ENCODE assay signal across 7 mouse cellular contexts in genomic region chr4:141958614-141959375, GRCm38 (mm10). TPM values are rescaled to one million over a fixed set of nuclear protein-coding genes. Genes with fewer than 3 reads are reported as not detected.
DNase-seq lines count a peak whose midpoint lies in the region; ATAC-seq lines count a peak whose summit lies in the region.

No protein-coding gene starts in this region.

- H3K9me3 ChIP-seq in forebrain, embryonic 13.5 days (replicated peaks), result peaks cover 10% of the 10 kb centered on the region
- peaks cover 8% of the 10 kb centered on the region; the same call in 1 of the 2 replicates for H3K9me3 ChIP-seq in intestine, embryonic 14.5 days (ENCODE audit: control insufficient read depth, low read length)
- H3K9me3 ChIP-seq in midbrain, embryonic 10.5 days (replicated peaks), result peaks cover 7% of the 10 kb centered on the region; the same call in 1 of the 2 replicates

- peak; percentile 22; the same call in 1 of the 2 replicates for ATAC-seq in forebrain, embryonic 13.5 days
- peak; percentile 29; the same call in 1 of the 2 replicates for ATAC-seq in intestine, embryonic 14.5 days (replicated peaks; ENCODE audit: low FRiP score, low TSS enrichment, low read depth)
- no peak for ATAC-seq in activated CD4-positive, CD25-positive, alpha-beta regulatory T cell, adult 4 months

- H3K4me1 ChIP-seq in forebrain, embryonic 13.5 days, result peaks cover 18% of the 10 kb centered on the region; the same call in 1 of the 2 replicates
- H3K4me1 ChIP-seq in intestine, embryonic 14.5 days (replicated peaks; ENCODE audit: control insufficient read depth, insufficient read depth, low read length), result peaks cover 17% of the 10 kb centered on the region
- peaks cover 30% of the 10 kb centered on the region for H3K4me1 ChIP-seq in midbrain, embryonic 10.5 days

- 56% methylated on average over 7 of the region's 7 CpGs for WGBS in forebrain, embryonic 13.5 days
- 48% methylated on average over 7 of the region's 7 CpGs for WGBS in intestine, embryonic 14.5 days
- WGBS in midbrain, embryonic 10.5 days, result 58% methylated on average over 7 of the region's 7 CpGs

- no peak overlapping the region for H3K4me3 ChIP-seq in forebrain, embryonic 13.5 days
- H3K4me3 ChIP-seq in intestine, embryonic 14.5 days (ENCODE audit: low read depth, low read length), result no peak overlapping the region
- no peak overlapping the region for H3K4me3 ChIP-seq in midbrain, embryonic 10.5 days

- no peak overlapping the region for H3K9ac ChIP-seq in forebrain, embryonic 13.5 days
- no peak overlapping the region for H3K9ac ChIP-seq in intestine, embryonic 14.5 days (ENCODE audit: low read length)

- no peak overlapping the region for H3K4me2 ChIP-seq in forebrain, embryonic 13.5 days
- peak overlapping the region; percentile 33 for H3K4me2 ChIP-seq in intestine, embryonic 14.5 days (ENCODE audit: low read length)

- DNase-seq in 3134 (ENCODE audit: extremely low read depth, insufficient read length, low spot score) (peak; percentile 74), 416B (ENCODE audit: low read depth) (peak; percentile 66)
- no peak for DNase-seq in intestine, embryonic 14.5 days (ENCODE audit: low spot score)
- no peak for DNase-seq in midbrain, embryonic 10.5 days (ENCODE audit: low spot score)
- no peak for DNase-seq in cerebellum, adult 18-20 months

- H3K36me3 ChIP-seq in forebrain, embryonic 13.5 days (ENCODE audit: poor library complexity, severe bottlenecking), result no peaks in the 10 kb centered on the region
- no peaks in the 10 kb centered on the region for H3K36me3 ChIP-seq in intestine, embryonic 14.5 days (ENCODE audit: control insufficient read depth, insufficient read depth, low read length)
- H3K36me3 ChIP-seq in midbrain, embryonic 10.5 days, result no peaks in the 10 kb centered on the region

- no peak overlapping the region for H3K27ac ChIP-seq in forebrain, embryonic 13.5 days
- 0 out of 2 replicates have a peak overlapping the region, but pooled peaks have one; percentile 38 for H3K27ac ChIP-seq in intestine, embryonic 14.5 days (ENCODE audit: low read depth)
- peak overlapping the region; percentile 55; the same call in 1 of the 2 replicates for H3K27ac ChIP-seq in midbrain, embryonic 10.5 days (replicated peaks)

- H3K27me3 ChIP-seq in forebrain, embryonic 13.5 days, result no peaks in the 10 kb centered on the region
- H3K27me3 ChIP-seq in intestine, embryonic 14.5 days (replicated peaks; ENCODE audit: control insufficient read depth, insufficient read depth, low read length), result no peaks in the 10 kb centered on the region
- 0 out of 2 replicates have a peak, but pooled peaks cover 10% of the 10 kb centered on the region for H3K27me3 ChIP-seq in midbrain, embryonic 10.5 days (ENCODE audit: low read depth, poor library complexity, severe bottlenecking)

RNA-seq across cellular contexts. Expression of gene Fhad1, which starts 56.1 kb away (rescaled TPM):
- polyA plus RNA-seq in forebrain, embryonic 13.5 days (2015; fragmentation: Nextera tagmentation; extraction: Ambion mirVana), result 1.5 and 3.0 TPM in 2 replicates
- 1.8 and 2.2 TPM in 2 replicates for polyA plus RNA-seq in intestine, embryonic 14.5 days (2014; fragmentation: Nextera tagmentation; extraction: Ambion mirVana)
- 1.6 and 1.9 TPM in 2 replicates for polyA plus RNA-seq in midbrain, embryonic 10.5 days (2016; fragmentation: Nextera tagmentation; extraction: Ambion mirVana)
- polyA plus RNA-seq in activated CD4-positive, CD25-positive, alpha-beta regulatory T cell, adult 4 months (2017; shearing (Covaris generic)), result under 1 TPM in 1 of 2 experiments, not detected in 1; 0.85 TPM

Comparison
In these comparisons a context has a peak if more than half of its experiments do, and no peak if none do; other contexts are left out.
1. DNase-seq: peak in 3134 (single experiment) and 416B (single experiment); none in intestine, embryonic 14.5 days (single experiment), midbrain, embryonic 10.5 days (single experiment) and cerebellum, adult 18-20 months (0 of 2).